Mouse (Mus musculus) kidney, postnatal 10 days (tissue): Measurements from ENCODE around the gene Bcl2l13.
"Not testable (repeated sequence)": the region's sequence is repeated elsewhere in the genome, so short reads cannot be mapped to it uniquely, and the experiment has no call there.

Source experiments
- DNase-seq: peaks from one replicate; pipeline ENCODE4 v3.0.0; 2021; ENCODE audit warnings: mixed read lengths

Bcl2l13 gene

DNA sequence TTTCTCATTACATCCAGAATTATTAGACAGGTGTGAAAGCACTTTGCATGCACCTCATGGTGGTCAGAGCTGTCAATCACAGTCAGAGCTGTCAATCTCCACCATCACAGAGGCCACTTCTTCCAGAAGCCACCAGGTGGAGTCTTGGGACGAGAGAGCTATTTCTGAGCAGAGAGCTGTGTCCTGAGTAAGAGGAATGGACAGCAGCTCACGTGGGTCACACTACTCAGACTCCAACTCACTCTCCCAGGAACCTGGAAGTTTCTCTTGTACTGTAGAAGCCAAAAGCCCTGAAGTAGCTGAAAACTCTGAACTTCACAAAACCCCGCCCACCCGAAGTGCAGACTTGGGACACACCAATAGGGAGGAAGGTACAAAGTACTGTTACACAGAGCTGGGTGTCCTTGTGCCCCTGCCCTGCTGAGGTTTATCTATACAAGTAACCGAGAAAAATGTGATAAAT, 67.5 kb downstream of the Bcl2l13 start:
- peak; percentile 68 for DNase-seq

DNA sequence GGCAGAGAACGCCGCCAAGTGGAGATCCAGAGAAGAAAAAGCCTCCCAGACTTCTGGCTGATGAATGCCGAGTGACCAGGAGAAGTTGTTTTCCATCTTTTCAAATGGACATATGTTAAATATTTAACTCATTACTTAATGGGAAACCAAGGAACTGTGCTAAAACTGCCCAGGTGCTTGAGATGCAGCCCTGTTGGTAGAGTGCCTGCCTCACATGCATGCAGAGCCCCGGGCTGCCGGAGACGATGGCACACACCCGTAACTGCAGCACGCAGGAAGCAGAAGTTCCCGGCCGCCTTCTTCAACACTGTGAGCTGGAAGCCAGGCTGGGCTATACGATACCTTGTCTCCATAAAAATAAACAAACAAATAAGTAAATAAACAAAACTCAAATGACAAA, 67.9 kb downstream of the Bcl2l13 start:
- peak; percentile 48 for DNase-seq

DNA sequence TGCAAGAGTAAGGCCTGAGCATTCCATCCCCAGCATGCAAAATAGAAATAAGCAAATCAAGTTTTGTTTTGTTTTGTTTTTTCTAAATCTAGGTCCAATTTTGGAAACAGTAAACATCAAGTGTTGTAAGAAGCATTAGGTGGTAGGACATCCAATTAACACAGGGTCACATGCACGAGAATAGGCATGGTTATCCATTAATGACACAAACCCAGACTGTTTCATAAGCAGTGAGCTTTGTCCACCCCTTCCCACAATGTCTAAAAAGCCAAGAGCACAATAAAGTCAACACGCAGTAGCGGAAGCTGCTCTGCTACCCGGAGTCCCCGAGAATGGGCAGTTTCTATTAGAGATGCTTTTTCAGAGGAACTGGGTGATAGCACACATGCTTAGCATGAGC, 69.1 kb downstream of the Bcl2l13 start:
- DNase-seq: peak; percentile 37

DNA sequence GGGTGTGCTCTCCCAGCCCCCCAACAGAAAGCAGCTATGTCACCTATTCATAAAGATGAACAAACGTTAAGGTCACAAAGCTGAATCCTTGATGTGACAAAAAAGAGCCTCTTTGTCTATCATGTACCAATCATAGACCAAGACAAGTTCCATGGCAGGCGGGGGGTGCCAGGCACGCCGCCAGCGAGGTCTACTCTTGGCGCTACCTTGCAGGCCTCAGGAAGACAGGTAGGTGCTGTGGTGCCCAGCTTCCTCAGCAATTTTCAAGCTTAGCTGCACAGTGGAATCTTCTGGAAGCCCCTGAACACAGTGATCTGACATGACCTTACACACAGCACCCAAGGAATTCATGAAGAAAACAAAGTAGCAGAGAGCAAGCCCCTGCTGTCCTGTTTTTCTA, 70.5 kb downstream of the Bcl2l13 start:
- DNase-seq: peak; percentile 77

DNA sequence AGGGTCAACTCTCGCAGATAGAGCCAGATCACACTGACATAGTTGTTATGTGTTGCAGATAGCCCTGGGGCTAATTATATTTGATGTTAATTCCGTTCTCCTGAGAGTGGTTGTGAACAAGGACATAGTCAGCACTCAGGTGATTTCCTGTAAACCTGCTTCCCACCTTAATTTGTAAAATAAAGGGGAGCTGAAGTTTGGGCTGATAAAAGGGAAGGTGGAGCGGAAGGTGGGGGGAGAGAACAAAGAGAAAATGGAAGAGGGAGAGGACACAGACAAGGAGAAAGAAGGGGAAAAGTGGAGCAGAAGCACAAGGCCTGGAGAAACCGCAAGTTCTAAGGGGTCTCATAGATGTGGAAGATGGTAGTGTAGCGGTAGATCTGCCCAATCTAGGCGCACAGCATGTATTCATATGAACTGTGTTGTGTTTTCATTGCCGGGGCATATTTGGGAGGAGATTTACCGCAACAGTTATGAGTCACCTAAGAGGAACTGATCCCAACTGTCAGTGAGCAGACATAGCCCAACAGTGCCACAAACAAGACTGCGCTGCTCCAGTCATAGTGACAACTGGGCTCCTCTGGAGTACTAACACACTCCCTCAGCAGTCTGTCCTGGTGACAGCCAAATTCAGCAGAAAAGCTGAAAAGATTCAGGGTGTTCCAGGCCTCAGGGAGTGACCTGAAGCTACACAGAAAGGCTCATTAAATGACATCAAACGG, 72.0 kb downstream of the Bcl2l13 start:
- DNase-seq: not testable (repeated sequence)

DNA sequence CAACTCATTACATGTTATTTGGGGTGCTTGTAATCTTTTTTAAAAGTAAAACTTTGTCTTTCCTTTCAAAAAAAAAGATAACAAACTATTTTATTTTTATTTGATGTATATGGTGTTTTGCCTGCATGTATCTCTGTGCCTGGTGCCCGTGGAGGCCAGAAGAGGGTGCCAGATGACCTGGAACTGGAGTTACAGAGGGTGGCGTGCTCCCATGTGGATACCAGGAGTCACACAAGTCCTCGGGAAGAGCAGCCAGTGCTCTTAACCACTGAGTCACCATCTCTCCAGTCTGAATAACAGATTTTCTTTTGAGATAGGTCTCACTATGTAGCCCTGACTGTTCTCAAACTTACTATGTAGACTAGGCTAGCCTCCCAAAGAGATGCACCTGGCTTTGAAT, 73.5 kb downstream of the Bcl2l13 start:
- DNase-seq: no peak

DNA sequence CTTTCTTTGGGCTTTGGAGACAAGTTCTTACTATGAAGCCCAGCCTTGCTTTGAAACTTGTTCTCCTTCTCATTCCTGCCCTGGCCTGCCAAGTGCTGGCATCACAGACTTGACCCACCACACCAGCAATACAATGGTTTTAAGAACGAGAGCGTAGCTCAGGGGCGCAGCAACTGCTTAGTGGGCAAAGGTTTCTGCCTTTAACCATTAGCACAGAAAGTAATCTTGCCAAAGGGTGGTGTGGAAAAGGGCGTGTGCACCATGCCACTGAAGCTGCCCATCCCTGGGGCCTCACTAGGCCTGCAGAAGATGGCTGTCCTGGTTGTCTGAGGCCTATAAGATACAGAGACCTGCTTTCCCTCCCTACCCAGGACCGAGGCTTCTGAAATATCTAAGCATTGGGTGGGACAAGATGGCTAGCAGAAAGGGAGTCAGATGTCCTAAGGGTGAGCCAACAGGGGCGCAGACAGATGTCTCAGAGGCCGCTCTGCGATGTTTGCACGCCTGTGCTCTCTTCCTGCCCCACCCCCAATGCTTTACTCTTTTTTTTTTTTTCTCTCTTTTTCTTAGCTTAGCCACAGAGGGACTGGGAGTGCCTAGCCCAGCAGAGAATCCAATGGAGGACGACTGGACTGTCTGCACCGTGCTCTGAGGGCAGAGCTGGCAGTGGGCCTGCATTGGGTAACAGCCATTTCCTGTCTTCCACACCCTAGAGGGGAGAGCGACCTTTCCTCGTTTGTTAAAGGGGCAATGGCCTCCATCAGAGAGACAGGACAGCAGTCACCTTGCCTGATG, 75.4 kb downstream of the Bcl2l13 start:
- peak; percentile 47 for DNase-seq

DNA sequence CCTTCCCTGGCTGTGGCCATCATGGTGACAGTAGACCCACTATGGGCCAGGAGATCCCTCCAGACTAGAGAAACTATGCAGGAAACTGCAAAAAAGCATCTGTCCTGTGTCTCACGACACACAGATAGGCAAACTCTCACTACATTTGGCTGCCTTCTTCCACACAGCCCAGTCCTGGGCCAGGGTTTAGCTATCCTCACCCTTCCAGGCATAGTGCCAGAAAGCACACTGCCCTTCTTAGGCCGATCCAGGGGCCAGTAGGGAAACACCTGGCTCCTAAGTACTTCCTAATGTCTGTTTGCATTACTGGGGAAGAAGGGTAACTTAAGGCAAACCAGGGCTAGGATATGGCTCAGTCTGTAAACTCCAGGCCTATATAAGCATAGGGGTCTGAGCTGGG, 76.9 kb downstream of the Bcl2l13 start:
- peak; percentile 77 for DNase-seq

DNA sequence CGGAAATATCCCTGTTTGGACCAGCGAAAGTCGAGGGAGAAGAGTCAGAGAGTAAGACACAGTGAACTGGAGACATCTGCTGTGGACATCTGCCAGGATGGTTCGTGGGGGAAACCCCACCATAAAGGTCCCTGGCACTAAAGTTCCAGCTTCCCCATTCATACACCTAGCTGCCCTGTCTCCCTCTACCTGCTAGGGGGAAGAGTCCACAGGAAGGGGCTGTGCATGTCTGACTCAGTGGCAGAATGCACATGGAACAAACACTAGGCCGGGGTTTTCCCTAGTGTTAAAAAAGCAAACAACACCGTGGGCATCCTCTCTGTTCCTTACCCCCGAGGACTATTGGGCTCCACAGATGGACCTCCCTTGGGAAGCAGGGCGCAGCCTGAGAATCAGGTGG, 77.8 kb downstream of the Bcl2l13 start:
- no peak for DNase-seq

DNA sequence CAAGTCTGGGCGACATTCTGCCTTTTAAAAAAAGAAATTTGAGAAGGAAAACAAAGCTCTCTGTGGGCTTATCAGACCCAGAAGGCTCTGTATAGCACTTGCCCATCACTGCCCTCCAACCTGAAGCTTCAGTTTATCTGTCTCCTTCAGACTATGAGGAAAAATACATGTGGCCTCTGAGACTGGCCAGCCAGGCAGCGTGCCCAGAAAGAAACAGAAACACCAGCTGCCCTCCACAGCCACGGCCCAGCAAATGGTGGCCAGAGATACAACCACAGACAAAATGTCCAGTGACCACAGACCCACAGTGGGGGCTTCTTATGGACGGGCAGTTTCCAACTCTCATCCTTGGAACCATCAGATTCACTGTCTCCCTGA, 78.5 kb downstream of the Bcl2l13 start:
- no peak for DNase-seq

DNA sequence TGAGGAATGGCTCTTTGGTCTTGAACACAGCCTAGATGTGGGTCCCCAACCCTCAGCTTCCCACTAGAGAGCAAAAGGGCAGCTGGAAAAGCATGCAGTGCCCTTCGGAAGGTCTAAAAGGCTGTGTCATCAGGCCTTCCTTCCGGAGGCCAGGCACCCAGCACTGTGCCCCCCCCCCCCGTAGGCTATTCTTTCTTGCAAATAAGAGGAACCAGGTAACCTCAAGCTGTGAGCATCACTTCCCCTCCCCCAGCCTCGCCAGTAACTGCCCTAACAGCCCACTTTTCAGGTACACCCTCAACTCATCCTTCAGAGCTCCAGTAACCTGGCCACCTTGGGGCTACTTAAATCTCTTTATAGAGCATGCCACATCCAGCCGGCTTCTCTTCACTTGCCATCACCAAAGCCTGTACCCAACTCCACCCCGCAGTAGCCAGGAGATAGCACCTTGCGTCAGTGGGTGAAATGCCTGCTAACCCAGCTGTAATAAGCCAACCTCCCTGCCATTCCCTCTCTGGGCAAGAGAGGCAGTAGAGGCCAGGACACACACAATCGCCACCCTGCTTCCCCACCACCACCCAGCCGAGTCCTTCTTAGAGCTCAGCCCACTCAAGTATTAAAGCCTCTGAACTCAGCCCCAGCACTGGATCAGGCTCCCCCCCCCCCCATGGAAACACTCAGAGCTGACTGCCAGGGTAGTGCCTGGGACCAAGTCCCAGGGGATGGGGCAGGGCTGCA, 79.1 kb downstream of the Bcl2l13 start:
- peak; percentile 61 for DNase-seq

DNA sequence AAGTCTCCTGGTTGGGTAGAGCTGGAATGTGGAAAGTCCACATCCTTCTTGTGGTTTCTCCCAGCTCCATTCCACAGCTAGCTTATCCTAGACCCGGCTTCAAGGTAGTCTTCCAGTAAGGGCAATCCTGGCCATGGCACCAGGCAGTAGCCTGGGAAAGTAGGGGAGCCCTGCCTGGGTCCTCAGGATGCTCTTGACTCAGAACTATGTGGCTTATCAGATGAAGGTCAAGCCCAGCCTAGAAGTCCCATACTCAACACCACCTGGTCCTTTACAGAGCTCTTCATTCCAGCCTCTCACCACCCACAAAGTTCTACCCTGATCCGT, 79.6 kb downstream of the Bcl2l13 start:
- DNase-seq: no peak

DNA sequence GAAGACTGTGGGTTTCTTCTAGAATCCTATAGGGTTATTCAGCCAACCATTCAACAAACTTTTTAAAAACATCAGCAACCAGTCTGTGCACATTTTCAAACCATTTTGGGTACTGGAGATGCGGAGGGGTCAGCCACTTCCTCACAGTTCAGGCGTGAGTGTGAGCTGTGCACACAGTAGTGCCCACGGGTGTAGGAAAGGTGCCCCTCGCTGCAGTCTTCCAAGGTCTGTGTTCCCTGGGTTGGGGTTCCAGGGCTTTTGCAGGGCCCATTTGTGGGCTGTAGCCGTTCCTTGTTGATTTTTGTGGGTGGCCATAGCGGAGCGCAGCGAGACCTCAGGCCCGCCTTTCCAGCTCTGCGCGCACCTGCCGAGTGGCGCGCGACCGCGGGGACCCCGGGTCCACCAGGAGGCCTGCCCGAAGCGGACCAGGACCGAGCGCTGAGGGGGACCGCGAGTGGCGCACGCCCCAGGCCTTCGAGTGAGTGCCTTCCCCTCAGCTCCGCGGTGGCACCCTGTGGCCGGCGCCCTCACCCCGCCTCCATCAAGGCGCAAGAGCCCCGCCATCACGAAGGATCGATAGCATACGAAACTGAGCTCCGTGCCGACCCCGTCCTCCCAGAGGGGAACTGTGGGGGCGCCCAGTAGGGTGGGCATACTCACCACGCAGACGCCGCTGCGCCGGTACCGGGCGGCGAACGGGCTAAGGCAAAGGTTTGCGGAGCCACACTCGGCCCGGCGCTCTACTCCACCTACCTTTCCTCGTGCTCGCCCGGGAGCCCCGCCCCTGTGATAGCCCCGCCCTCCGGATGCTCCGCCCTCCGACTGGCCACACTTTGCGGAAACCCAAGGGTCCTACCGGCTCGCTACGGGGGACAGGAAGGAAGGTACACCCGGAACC, 80.3 kb downstream of the Bcl2l13 start, which contains the start of gene Bid:
Gene Bid (minus strand): TSS at position 780 of the 898 bp plus-strand sequence.
- peak; percentile 96 for DNase-seq

DNA sequence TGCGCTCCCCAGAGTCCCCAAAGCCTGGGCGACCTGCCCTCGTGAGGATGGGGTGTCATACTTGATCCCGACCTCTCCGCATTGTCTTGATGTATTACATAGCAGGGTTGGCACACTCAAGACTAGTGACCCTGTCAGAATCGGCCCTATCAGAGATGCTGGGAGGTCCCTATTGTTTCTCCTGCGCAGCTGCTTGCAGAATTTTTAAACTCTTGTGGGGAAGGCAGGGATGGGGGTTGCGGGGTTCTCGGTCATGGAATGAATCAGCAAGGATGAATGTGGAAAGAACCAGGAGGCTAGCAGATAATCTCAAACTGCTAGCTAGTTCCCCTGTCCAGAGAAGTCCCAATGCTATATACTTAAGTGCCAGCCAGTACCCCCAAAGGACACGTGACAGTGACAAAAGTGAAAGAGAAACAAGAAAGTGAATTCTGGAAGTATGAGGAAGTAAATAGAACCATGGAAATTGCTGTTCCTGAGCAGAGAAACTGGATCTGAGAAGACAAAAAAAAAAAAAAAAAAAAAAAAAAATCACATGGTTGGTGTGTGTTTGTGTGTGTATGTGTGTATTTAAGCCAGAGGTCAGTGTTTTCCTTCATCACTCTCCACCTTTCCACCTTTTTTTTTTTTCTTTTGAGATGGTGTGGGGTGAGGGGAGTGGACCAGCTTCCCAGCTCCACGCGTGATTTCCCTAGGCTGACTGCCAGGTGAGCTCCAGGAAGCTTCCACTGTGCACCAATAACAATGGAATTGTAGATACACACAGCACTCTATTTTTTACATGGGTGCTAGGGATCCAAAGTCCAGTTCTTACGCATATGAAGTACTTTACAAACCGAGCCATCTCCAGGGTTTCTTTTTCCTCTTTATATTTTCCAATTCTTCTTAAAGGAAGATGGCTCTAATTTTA, 81.2 kb downstream of the Bcl2l13 start:
- DNase-seq: not testable (repeated sequence)

DNA sequence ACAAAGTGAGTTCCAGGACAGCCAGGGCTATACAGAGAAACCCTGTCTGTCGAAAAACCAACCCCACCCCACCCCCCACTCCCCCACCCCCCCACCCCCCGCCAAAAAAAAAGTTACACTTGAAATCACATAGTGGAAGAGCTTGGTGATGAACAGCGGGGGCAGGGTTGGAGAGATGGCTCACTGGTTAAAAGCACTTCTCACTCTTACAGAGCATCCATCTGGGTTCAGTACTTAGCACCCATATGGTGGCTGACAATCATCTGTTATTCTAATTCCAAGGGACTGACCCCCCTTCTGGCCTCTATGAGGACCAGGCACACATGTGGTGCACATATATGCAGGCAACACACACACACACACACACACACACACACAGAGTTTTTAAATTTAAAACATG, 82.0 kb downstream of the Bcl2l13 start:
- no peak for DNase-seq

DNA sequence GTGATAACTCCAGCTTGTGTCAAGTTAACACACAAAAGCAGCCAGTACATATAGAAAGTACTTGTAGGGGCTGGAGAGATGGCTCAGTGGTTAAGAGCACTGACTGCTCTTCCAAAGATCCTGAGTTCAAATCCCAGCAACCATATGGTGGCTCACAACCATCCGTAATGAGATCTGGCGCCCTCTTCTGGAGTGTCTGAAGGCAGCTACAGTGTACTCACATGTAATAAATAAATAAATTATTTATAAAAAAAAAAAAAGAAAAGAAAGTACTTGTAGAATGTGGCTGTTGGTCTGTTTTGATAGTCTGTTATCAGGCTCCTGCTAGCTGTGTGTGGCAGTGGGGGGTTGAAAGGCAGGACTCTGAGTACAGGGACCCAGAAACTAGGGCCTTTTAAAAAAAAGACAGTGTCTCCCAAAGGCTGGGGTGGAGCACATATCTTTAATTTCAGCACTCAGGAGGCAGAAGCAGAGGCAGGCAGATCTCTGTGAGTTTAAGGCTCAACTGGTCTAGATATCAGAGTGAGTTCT, 88.8 kb downstream of the Bcl2l13 start:
- not testable (repeated sequence) for DNase-seq

DNA sequence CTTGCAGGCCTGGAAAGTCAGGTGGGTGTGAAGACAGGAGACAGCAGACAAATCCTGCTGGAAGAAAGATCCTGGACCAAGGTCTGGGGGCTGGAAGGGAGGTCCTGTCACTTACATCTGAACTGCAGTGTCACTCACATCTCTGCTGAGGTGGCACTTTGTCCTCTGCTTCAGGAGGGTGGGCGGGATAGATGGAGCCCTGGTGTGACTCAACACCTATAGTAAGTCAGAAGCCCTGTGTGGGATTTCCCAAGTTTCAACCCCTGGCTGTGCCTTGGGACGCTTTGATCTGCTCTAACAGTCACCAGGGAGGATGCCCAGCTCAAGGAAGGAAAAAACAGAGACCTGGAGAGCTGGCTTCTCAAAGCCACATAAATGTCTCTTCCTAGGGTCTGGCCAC, 90.9 kb downstream of the Bcl2l13 start:
- DNase-seq: no peak

DNA sequence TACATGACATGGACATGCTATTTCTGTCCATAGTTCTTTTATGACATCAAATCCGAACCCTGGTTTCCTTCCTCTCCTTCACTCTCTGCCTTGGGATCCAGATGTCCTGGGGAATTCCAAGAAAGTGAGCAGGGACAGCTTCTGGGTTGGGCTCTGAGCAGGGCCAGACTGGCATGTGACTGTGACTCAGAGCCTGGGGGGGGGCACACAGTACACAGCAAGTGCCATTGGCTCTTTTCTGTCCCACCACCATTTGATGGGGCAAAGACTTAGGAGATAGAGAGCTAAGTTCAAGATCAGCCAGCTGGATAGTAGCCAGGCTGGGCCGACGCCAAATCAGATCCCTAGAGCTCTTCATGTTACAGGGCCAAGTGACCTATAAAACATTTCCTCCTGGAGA, 91.8 kb downstream of the Bcl2l13 start:
- peak; percentile 78 for DNase-seq

DNA sequence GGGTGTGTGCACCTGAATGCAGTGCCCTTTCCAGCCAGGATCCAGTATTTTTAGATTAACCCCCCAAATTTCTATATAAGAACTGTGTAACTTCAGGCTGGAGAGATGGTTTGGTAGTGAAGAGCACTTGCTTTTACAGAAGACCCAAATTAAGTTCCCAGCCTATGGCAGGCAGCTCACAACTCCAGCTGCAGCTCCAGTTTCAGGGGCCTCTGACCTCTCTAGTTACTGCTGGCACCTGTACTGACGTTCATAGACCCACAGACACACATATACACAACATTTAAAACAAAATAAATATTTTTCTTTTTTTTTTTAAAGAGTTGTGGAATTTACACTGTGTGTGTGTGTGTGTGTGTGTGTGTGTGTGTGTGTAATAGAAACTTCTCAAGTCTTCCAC, 93.4 kb downstream of the Bcl2l13 start:
- no peak for DNase-seq

DNA sequence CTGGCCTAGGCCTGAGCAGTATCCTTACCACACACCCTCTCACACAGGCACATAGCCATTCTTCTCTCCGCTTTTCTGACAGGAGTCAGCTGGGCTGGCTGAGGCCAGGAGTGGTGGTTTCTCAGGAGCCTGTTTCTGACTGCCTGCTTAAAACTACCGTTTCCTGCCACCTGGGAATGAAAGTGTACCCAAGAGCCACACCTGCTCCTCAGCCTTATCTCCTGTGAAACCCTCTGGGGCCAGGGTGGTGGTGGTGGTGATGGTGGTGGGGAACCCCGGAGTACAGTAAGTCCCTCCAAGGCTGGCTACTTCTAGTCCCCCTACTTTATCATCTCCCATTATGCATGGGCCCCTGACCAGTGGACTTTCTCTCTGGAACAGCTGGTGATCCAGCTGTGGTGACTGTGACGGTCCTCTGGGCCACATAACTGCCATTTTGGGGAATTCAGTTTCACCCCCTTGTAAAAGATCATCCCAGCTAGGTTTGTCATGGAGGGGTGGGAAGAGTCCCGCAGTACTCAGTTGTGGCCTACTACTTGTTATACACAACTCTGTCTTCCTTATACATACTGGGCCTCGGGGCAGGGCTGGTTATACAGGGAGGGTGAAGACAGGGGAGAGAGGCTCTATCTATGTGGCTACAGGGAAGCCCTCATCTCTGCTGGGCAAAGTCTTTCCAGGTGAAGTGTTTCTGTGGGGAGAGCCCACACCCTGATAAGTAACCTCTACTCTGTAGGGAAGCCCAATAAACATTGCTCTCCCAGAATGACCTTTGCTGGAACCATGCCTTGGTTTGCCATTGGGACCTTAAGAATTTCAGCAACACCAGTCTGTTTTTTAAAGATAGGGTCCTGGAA, 94.7 kb downstream of the Bcl2l13 start:
- DNase-seq: no peak
